Mouse (Mus musculus) kidney, embryonic 15.5 days (tissue): Measurements from ENCODE around the gene Gm20708. TPM values are rescaled to one million over a fixed set of nuclear protein-coding genes. Genes with fewer than 3 reads are reported as not detected.

Source experiments
- ATAC-seq: fragments of 200-750 bp; cut with Nextera tagmentation; replicated peaks from 2 replicates; pipeline ENCODE4 v1.8.0; 2017; ENCODE audit warnings: moderate TSS enrichment; ENCODE audit not compliant: low FRiP score
- H3K27ac ChIP-seq: fragments of 300-500 bp; sonication (generic); 2 replicates; pipeline ENCODE4 v1.5.1; 2015; ENCODE audit warnings: mild to moderate bottlenecking, inconsistent platforms
- H3K27me3 ChIP-seq: fragments of 300-500 bp; sonication (generic); 2 replicates; pipeline ENCODE4 v1.6.1; 2015; ENCODE audit warnings: inconsistent platforms
- H3K36me3 ChIP-seq: fragments of 300-500 bp; sonication (generic); 2 replicates; pipeline ENCODE4 v1.6.1; 2015; ENCODE audit warnings: inconsistent platforms
- H3K4me1 ChIP-seq: fragments of 300-500 bp; sonication (generic); 2 replicates; pipeline ENCODE4 v1.6.1; 2015; ENCODE audit warnings: inconsistent platforms
- H3K4me2 ChIP-seq: fragments of 300-500 bp; sonication (generic); 2 replicates; pipeline ENCODE4 v1.6.1; 2015; ENCODE audit warnings: moderate library complexity, mild to moderate bottlenecking, inconsistent platforms
- H3K4me3 ChIP-seq: fragments of 300-500 bp; sonication (generic); replicated peaks from 2 replicates; pipeline ENCODE4 v1.5.1; 2015; ENCODE audit warnings: mild to moderate bottlenecking, inconsistent platforms
- H3K9ac ChIP-seq: fragments of 300-500 bp; sonication (generic); 2 replicates; pipeline ENCODE4 v1.6.1; 2015; ENCODE audit warnings: mild to moderate bottlenecking, inconsistent platforms
- H3K9me3 ChIP-seq: fragments of 300-500 bp; sonication (generic); replicated peaks from 2 replicates; pipeline ENCODE4 v1.6.1; 2016; ENCODE audit warnings: inconsistent platforms
- WGBS: fragments of 180-500 bp; shearing (Covaris S2); methylation state at CpG from one replicate; pipeline ENCODE4 v1.1.7; 2015; ENCODE audit warnings: mixed read lengths; 5-methylcytosine and 5-hydroxymethylcytosine counted together
- polyA plus RNA-seq: library from polyadenylated mRNA; unstranded; fragments of >200 nt; fragmentation: Nextera tagmentation; extraction: Ambion mirVana; gene quantifications from 2 replicates; pipeline ENCODE4 v1.2.1, GENCODE M21; 2015

Gm20708 gene
- polyA plus RNA-seq, 1 experiment from 2014 or later = 0.91 TPM

DNA sequence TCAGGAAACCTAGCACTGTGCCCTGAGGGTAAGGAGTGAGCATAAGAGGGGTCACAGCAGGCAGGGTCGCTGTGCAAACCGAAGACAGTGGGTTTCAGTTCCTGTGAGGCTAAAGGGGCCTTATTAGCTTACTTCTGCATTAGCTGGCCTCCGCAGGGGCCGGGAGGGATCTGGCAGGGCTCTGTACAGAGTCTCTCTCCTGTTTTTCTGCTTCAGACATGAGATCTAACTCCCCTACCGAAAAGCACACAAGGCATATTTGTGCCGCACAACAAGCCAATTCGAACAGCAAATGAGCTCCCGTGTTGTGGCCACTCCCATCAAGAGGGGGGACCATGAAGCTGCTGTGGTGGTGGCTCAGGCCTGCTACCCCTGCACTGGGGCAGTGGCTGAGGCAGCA is 69.4 kb downstream of the Gm20708 start:
- peaks cover 70% of the 10 kb centered on the region for H3K4me1 ChIP-seq
- H3K4me3 ChIP-seq = no peak overlapping the region
- no peaks in the 10 kb centered on the region for H3K9me3 ChIP-seq
- 27% methylated on average over 8 of the region's 8 CpGs for WGBS
- peak overlapping the region; percentile 72 for H3K27ac ChIP-seq
- H3K36me3 ChIP-seq = no peaks in the 10 kb centered on the region
- peak overlapping the region; percentile 33 for H3K4me2 ChIP-seq
- no peak overlapping the region for H3K9ac ChIP-seq
- no peak for ATAC-seq
- no peaks in the 10 kb centered on the region for H3K27me3 ChIP-seq

DNA sequence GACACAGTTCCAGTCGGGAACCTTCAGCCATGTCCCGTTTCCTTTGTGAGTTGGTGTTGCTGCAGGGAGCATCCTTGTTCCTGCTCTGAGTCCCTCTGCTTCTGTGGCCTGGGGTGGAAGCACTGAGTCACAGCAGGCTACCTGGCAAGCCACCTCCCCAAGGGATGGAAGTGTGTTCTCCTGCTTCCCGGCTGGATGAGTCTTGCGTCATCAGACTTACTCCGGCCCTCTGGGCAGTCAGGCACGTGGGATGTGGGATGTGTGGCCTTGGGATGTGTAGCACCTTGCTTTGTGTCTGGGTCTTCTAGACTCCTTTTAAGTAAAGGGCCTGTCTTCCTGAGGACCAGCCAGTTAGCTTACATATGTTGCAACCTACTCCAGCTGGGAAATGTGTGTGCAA is 70.2 kb downstream of the Gm20708 start:
- Histone ChIP-seq H3K4me3 (no peak overlapping the region), H3K9me3 (no peaks in the 10 kb centered on the region), H3K4me1 (peaks cover 70% of the 10 kb centered on the region), H3K36me3 (no peaks in the 10 kb centered on the region), H3K27ac (0 out of 2 replicates have a peak overlapping the region, but pooled peaks have one; percentile 72), H3K9ac (no peak overlapping the region), H3K4me2 (no peak overlapping the region), H3K27me3 (no peaks in the 10 kb centered on the region)
- no peak for ATAC-seq
- 74% methylated on average over 6 of the region's 6 CpGs for WGBS

- no peak for ATAC-seq
- Histone ChIP-seq H3K4me1 (peaks cover 65% of the 10 kb centered on the region), H3K27ac (0 out of 2 replicates have a peak overlapping the region, but pooled peaks have one; percentile 86), H3K4me2 (no peak overlapping the region), H3K4me3 (no peak overlapping the region), H3K36me3 (no peaks in the 10 kb centered on the region), H3K9me3 (no peaks in the 10 kb centered on the region), H3K9ac (no peak overlapping the region), H3K27me3 (no peaks in the 10 kb centered on the region)
- 85% methylated on average over 9 of the region's 9 CpGs for WGBS
Observed at GRCm38 (mm10) chr11:117880336-117880976, 71.0 kb downstream of the Gm20708 start.

DNA sequence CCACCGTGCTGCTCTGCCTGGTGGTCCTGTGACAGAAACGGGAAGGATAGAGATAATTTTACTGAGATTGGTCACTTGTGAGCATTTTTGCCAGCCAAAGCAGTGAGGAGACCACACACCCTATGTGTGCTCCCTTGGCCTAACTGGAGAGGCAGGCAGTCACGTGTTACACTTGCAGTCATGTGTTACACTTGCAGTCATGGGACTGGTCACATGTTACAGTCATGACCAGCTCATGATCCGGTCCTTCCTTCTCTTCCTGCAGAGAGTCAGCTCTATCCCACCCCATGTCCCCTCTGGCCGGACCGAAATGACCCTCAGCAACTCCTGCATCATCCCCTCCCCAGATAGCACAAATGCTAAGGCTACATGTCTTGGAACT is 71.5 kb downstream of the Gm20708 start:
- Histone ChIP-seq H3K36me3 (no peaks in the 10 kb centered on the region), H3K27ac (peak overlapping the region; percentile 86), H3K9ac (no peak overlapping the region), H3K27me3 (no peaks in the 10 kb centered on the region), H3K4me1 (peaks cover 63% of the 10 kb centered on the region), H3K9me3 (no peaks in the 10 kb centered on the region), H3K4me2 (no peak overlapping the region), H3K4me3 (no peak overlapping the region)
- WGBS = 75% methylated on average over 6 of the region's 6 CpGs
- ATAC-seq = no peak

DNA sequence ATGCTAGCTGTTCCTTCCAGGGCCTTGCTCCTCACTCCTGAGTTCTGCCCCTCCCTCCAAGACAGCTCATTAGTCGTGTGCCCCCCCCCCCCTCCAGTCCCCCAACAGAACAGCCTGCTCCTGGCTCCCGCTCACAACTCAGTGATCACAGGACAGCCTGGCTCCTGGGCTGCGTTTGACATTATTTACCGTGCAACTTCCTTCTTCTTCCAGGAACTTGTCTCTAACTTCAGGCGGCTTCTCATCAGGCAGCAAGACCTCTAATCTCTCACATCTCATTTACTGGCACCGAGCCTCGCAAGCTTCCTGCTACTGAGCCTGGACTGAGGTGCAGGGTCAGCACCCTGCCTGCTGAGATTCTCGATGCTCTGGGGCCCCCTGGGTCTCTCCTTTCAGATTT is 72.3 kb downstream of the Gm20708 start:
- H3K4me2 ChIP-seq = peak overlapping the region; percentile 32; the same call in 1 of the 2 replicates
- no peak overlapping the region for H3K9ac ChIP-seq
- H3K27me3 ChIP-seq = no peaks in the 10 kb centered on the region
- H3K4me3 ChIP-seq = no peak overlapping the region
- no peaks in the 10 kb centered on the region for H3K36me3 ChIP-seq
- 0 out of 2 replicates have a peak, but pooled peaks have one; percentile 44 for ATAC-seq
- 2% methylated on average over 8 of the region's 8 CpGs for WGBS
- H3K9me3 ChIP-seq = no peaks in the 10 kb centered on the region
- peaks cover 69% of the 10 kb centered on the region for H3K4me1 ChIP-seq
- H3K27ac ChIP-seq = peak overlapping the region; percentile 86

DNA sequence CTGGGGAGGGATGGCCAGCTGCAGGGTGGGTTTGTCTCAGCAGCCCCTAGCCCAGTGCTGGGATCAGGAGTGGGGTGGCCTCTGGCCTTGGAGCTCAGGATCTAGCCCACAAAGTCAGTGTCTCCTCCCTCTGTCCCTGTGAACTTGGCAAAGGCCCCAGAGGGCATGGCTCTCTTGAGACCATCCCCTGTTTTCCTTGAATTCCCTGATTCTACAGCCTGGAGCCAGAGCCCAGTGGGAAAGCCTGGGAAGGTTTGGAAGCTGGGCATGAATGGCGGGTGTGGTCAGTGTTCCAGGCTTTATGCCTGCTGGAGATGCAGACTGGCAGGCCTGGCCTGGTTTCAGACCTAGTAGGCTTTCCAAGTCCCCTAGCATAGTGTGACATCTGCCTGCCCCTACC is 72.7 kb downstream of the Gm20708 start:
- 91% methylated on average over 1 of the region's 1 CpGs for WGBS
- peak overlapping the region; percentile 32; the same call in 1 of the 2 replicates for H3K4me2 ChIP-seq

GRCm38 (mm10) chr11:117886000-117886399 is 76.5 kb downstream of the Gm20708 start:
- no peak overlapping the region for H3K27ac ChIP-seq
- H3K9ac ChIP-seq = no peak overlapping the region
- peaks cover 26% of the 10 kb centered on the region for H3K27me3 ChIP-seq
- no peak for ATAC-seq
- 43% methylated on average over 5 of the region's 5 CpGs for WGBS
- H3K36me3 ChIP-seq = no peaks in the 10 kb centered on the region
- no peak overlapping the region for H3K4me3 ChIP-seq
- H3K4me2 ChIP-seq = no peak overlapping the region
- peaks cover 65% of the 10 kb centered on the region for H3K4me1 ChIP-seq
- H3K9me3 ChIP-seq = no peaks in the 10 kb centered on the region

More for the DNA sequence above, 72.7 kb downstream of the Gm20708 start:
- no peak for ATAC-seq
- Histone ChIP-seq H3K4me1 (peaks cover 68% of the 10 kb centered on the region), H3K9me3 (no peaks in the 10 kb centered on the region), H3K4me3 (no peak overlapping the region), H3K9ac (no peak overlapping the region), H3K36me3 (no peaks in the 10 kb centered on the region), H3K27me3 (no peaks in the 10 kb centered on the region), H3K27ac (peak overlapping the region; percentile 86)

DNA sequence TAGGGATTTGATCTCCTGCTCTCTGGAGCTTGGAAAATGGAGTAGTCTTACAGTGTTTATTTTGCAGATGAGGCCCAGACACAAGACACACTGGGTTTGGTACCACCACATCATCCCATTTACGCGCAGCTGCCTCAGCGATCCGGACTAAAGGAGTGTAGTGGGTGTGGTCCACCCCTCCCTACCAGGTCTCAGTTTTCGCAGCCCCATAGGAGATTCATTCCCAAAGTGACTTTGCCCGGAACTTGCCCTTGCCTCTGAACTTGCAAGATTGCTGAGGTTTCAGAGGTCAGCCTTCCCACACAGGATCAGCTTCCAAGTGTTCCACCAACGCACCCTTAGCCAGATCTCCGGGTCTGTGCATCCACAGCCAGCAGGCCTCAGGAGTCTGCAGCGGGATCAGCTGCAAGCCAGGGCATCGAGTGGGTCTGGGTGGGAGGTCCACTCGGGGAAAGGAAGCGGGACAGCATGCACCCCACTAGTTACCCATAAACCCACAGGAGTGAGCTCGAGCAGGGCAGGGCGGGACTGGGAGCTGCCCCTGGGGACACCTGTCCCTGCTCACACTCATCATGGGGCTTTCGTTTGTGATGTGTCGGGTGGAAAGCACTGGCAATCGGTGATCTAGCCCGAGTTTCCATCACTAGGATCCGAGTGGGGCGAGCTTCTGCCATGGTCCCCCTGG is 78.8 kb downstream of the Gm20708 start:
- no peaks in the 10 kb centered on the region for H3K9me3 ChIP-seq
- ATAC-seq = no peak
- H3K4me1 ChIP-seq = peaks cover 56% of the 10 kb centered on the region
- peak overlapping the region; percentile 25 for H3K4me3 ChIP-seq
- H3K4me2 ChIP-seq = peak overlapping the region; percentile 55
- H3K27ac ChIP-seq = peak overlapping the region; percentile 61; the same call in 1 of the 2 replicates
- no peaks in the 10 kb centered on the region for H3K36me3 ChIP-seq
- peaks cover 37% of the 10 kb centered on the region for H3K27me3 ChIP-seq
- 18% methylated on average over 20 of the region's 20 CpGs for WGBS
- H3K9ac ChIP-seq = no peak overlapping the region

DNA sequence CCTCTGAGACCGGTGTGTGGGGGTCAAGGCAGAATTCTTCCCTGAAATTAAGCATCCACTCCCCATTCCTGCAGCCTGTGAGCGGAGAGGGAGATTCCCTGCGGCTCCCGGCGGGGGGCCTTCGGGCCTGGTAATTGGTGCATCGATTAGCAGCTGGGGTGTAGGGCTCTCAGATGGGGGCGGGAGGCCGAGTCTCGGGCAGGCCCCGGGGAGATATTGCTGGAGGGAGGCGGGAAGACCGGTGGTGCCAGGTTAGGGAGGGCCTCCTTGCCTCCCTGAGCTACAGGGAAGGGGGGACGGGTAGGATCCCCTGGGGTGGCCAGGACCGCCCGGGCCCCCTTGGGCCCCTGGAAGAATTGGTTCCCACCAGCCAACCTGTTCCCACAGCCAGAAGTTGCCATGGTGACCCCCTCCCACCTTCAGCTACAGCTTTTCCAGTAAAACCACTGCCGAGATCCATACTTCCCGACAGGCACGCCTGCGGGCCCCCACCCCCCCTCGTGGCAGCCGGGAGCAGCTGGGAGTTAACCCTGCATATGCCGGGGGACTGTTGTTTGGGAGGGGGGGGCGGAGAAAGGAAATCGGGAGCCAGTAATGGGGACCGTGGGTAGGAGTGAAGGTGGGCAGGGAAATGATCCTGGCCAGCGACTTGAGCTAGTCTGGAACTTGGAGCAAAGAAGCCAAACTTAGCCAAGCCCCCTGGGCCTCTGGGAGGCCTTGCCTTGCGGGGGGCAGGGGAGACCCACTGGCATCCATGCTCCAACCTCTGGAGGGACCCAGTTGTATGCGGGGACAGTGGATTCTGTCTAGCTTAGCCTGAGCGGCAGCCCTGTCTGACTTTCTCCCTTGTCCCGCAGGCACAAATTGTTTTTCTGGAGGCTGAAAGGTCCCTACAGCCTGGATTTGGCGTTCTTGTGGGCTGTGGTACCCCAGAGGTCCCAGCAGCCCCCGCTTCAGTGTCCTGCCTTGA is 79.7 kb downstream of the Gm20708 start:
- peak overlapping the region; percentile 12; the same call in 1 of the 2 replicates for H3K9ac ChIP-seq
- no peak for ATAC-seq
- peaks cover 56% of the 10 kb centered on the region for H3K4me1 ChIP-seq
- 7% methylated on average over 33 of the region's 33 CpGs for WGBS
- H3K27me3 ChIP-seq = peaks cover 38% of the 10 kb centered on the region
- H3K4me3 ChIP-seq = peak overlapping the region; percentile 25
- 0 out of 2 replicates have a peak overlapping the region, but pooled peaks have one; percentile 24 for H3K27ac ChIP-seq
- peak overlapping the region; percentile 55 for H3K4me2 ChIP-seq
- H3K9me3 ChIP-seq = no peaks in the 10 kb centered on the region
- H3K36me3 ChIP-seq = no peaks in the 10 kb centered on the region
